Mouse (Mus musculus) heart, adult 2 months (tissue): ENCODE measurements around the gene Eif4b. TPM values are rescaled to one million over a fixed set of nuclear protein-coding genes. Genes with fewer than 3 reads are reported as not detected.

Source experiments
- DNase-seq, 2 experiments: peaks; one replicate each; pipeline ENCODE4 v3.0.0; 2021
- H3K27ac ChIP-seq: fragments of 200-600 bp; 2 replicates; pipeline ENCODE4 v1.8.1; 2022
- H3K27me3 ChIP-seq: fragments of 200-500 bp; 2 replicates; pipeline ENCODE4 v1.6.1; 2012; ENCODE audit warnings: mild to moderate bottlenecking, low read length, inconsistent platforms, mixed read lengths; ENCODE audit not compliant: control insufficient read depth, insufficient read depth
- H3K36me3 ChIP-seq: fragments of 200-500 bp; 2 replicates; pipeline ENCODE4 v1.6.1; 2012; ENCODE audit warnings: low read length, inconsistent platforms; ENCODE audit not compliant: control insufficient read depth, insufficient read depth
- H3K4me1 ChIP-seq: fragments of 200-500 bp; 2 replicates; pipeline ENCODE4 v1.6.1; 2011; ENCODE audit warnings: low read length; ENCODE audit not compliant: control insufficient read depth, insufficient read depth
- H3K4me3 ChIP-seq: fragments of 200-600 bp; 2 replicates; pipeline ENCODE4 v1.8.1; 2022
- H3K79me2 ChIP-seq: fragments of 200-500 bp; replicated peaks from 2 replicates; pipeline ENCODE4 v1.6.1; 2012; ENCODE audit warnings: mild to moderate bottlenecking, inconsistent platforms, low read length, moderate library complexity, mixed read lengths; ENCODE audit not compliant: control insufficient read depth, insufficient read depth
- H3K9ac ChIP-seq: fragments of 200-500 bp; 2 replicates; pipeline ENCODE4 v1.6.1; 2012; ENCODE audit warnings: low read depth, mild to moderate bottlenecking, control low read depth, inconsistent platforms, low read length, mixed read lengths
- CTCF ChIP-seq: fragments of 200-600 bp; IDR thresholded peaks from 2 replicates; pipeline ENCODE4 v1.8.1; 2022; ENCODE audit warnings: antibody characterized with exemption, mild to moderate bottlenecking, moderate library complexity
- EP300 ChIP-seq: fragments of 200-500 bp; IDR thresholded peaks from 2 replicates; pipeline ENCODE4 v1.6.1; 2011; ENCODE audit warnings: low read depth, low read length, control low read depth; ENCODE audit not compliant: insufficient read depth
- POLR2A ChIP-seq: fragments of 200-500 bp; IDR thresholded peaks from 2 replicates; pipeline ENCODE4 v1.6.1; 2011; ENCODE audit warnings: mild to moderate bottlenecking, low read depth, low read length, control low read depth; ENCODE audit not compliant: insufficient read depth
- WGBS: fragments of 180-500 bp; shearing (Covaris S2); methylation state at CpG from one replicate; pipeline ENCODE4 v1.1.7; 2018; 5-methylcytosine and 5-hydroxymethylcytosine counted together
- intact Hi-C: fragments of 180-260 bp; cut with DNase I; formaldehyde crosslinking; loops from one replicate; pipeline ENCODE4 v1.15.1; 2025
- long read RNA-seq: library from polyadenylated mRNA; stranded (forward); transcript quantifications from one replicate; pipeline ENCODE4 v2.0.0, GENCODE M21; 2021
- polyA plus RNA-seq: library from polyadenylated mRNA; depleted of rRNA; stranded (reverse); fragments of >200 nt; gene quantifications from 2 replicates; pipeline ENCODE4 v1.2.3, GENCODE M21; 2012; rRNA removed
- total RNA-seq, 2 experiments: library from RNA; stranded (reverse); gene quantifications; 2 replicates each; pipeline ENCODE4 v1.2.3; 2021

Eif4b gene
- total RNA-seq (100 to 1,000 TPM; 138 to 177 TPM), polyA plus RNA-seq (50.7 and 87.9 TPM in 2 replicates)
- long read RNA-seq, transcript Eif4b-201 (15 exons, 3,854 nt), result major isoform, 41 of 60 reads
- long read RNA-seq, partial matches to known transcripts, result 13 of 60 reads
- long read RNA-seq, other reads (novel, unspliced or antisense), result 6 of 60 reads

GRCm38 (mm10) chr15:102073559-102074069 is at the start of gene Eif4b:
Eif4b (plus strand) TSS chr15:102073773.
- peaks cover 7% of the 10 kb centered on the region for H3K36me3 ChIP-seq
- H3K4me1 ChIP-seq, result no peaks in the 10 kb centered on the region; the same call in 1 of the 2 replicates
- H3K27ac ChIP-seq, result peak within 1 kb of the TSS; percentile 92
- H3K9ac ChIP-seq, result peak within 1 kb of the TSS; percentile 85
- H3K4me3 ChIP-seq, result peak within 1 kb of the TSS; percentile 88
- H3K79me2 ChIP-seq, result peaks cover 6% of the 10 kb centered on the region; the same call in 1 of the 2 replicates
- under 1% methylated on average over 58 of the region's 58 CpGs for WGBS
- H3K27me3 ChIP-seq, result no peaks in the 10 kb centered on the region
- DNase-seq, result peak; percentile 97 to 100
- TF ChIP-seq POLR2A (peak; percentile 64), CTCF (peak; percentile 15; the same call in 1 of the 2 replicates), EP300 (peak; percentile 33; the same call in 1 of the 2 replicates)
- intact Hi-C loops, result loop anchor here (10.0 kb wide), 1 partner anchor 601 kb away; the partner anchor contains the start of gene Atp5g2

DNA sequence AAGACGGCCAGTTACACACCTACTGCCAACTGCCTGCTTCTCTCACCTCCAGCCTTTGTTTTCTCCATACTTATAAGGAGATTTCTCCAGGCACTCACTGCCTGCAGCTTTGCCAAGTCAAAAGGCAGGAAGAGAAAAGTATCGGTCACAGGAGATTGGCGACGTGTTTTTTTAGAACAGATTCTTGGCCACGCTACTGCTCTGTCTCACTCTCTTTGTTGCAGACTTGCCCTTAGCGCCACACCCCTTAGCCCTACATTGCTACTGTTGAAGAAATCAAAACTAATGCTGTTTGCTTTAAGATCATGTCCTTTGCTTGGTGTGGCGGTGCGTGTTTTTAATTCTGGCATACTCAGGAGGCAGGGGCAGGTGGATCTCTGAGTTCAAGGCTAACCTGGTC is 49.7 kb upstream of the Eif4b start:
- Histone ChIP-seq H3K27me3 (peaks cover 2% of the 10 kb centered on the region), H3K36me3 (no peaks in the 10 kb centered on the region), H3K4me3 (no peak overlapping the region), H3K4me1 (peaks cover 4% of the 10 kb centered on the region; the same call in 1 of the 2 replicates), H3K9ac (no peak overlapping the region), H3K27ac (no peak overlapping the region), H3K79me2 (no peaks in the 10 kb centered on the region)
- intact Hi-C loops, result no loop called here
- TF ChIP-seq CTCF (no peak), EP300 (no peak), POLR2A (no peak)
- DNase-seq, result no peak
- 26% methylated on average over 8 of the region's 8 CpGs for WGBS

- TF ChIP-seq CTCF, result no peak
- TF ChIP-seq POLR2A, result no peak
- TF ChIP-seq EP300, result no peak
- WGBS, result 19% methylated on average over 22 of the region's 22 CpGs
- H3K36me3 ChIP-seq, result no peaks in the 10 kb centered on the region
- no peak for DNase-seq
- H3K27me3 ChIP-seq, result peaks cover 2% of the 10 kb centered on the region
- intact Hi-C loops, result no loop called here
- peaks cover 4% of the 10 kb centered on the region; the same call in 1 of the 2 replicates for H3K4me1 ChIP-seq
- H3K27ac ChIP-seq, result no peak overlapping the region
- no peak overlapping the region for H3K9ac ChIP-seq
- H3K4me3 ChIP-seq, result 0 out of 2 replicates have a peak overlapping the region, but pooled peaks have one; percentile 3
- no peaks in the 10 kb centered on the region for H3K79me2 ChIP-seq
Measured at GRCm38 (mm10) chr15:102025136-102025872, 48.3 kb upstream of the Eif4b start.

GRCm38 (mm10) chr15:102026430-102026829 is 47.1 kb upstream of the Eif4b start:
- 45% methylated on average over 12 of the region's 12 CpGs for WGBS

GRCm38 (mm10) chr15:102028040-102028439 is 45.5 kb upstream of the Eif4b start, which contains the start of gene Krt18:
Krt18 (plus strand) TSS chr15:102028180.
- Histone ChIP-seq H3K27me3 (peaks cover 2% of the 10 kb centered on the region), H3K27ac (no peak within 1 kb of the TSS), H3K79me2 (no peaks in the 10 kb centered on the region), H3K4me1 (peaks cover 4% of the 10 kb centered on the region; the same call in 1 of the 2 replicates), H3K4me3 (no peak within 1 kb of the TSS), H3K9ac (0 out of 2 replicates have a peak within 1 kb of the TSS, but pooled peaks have one; percentile 11), H3K36me3 (no peaks in the 10 kb centered on the region)
- peak in 1 of 2 experiments; percentile 19 for DNase-seq
- 5% methylated on average over 28 of the region's 28 CpGs for WGBS
- no peak for TF ChIP-seq EP300
- no peak for TF ChIP-seq CTCF
- TF ChIP-seq POLR2A, result no peak
- intact Hi-C loops, result no loop called here

More at GRCm38 (mm10) chr15:102026430-102026829, 47.1 kb upstream of the Eif4b start:
- no peak for DNase-seq
- H3K27me3 ChIP-seq, result peaks cover 2% of the 10 kb centered on the region
- H3K4me3 ChIP-seq, result no peak overlapping the region
- no peaks in the 10 kb centered on the region for H3K36me3 ChIP-seq
- no peak overlapping the region for H3K9ac ChIP-seq
- intact Hi-C loops, result no loop called here
- peaks cover 4% of the 10 kb centered on the region; the same call in 1 of the 2 replicates for H3K4me1 ChIP-seq
- H3K27ac ChIP-seq, result no peak overlapping the region
- no peaks in the 10 kb centered on the region for H3K79me2 ChIP-seq
- TF ChIP-seq EP300 (no peak), POLR2A (no peak), CTCF (no peak)
